Mouse (Mus musculus): Measurements from ENCODE around the gene Dhrs11.
A peak's percentile ranks its signal among the peaks of the same experiment; 100 is the strongest.
"Not testable (repeated sequence)": the region's sequence is repeated elsewhere in the genome, so short reads cannot be mapped to it uniquely, and the experiment has no call there.

The Dhrs11 gene

DNA sequence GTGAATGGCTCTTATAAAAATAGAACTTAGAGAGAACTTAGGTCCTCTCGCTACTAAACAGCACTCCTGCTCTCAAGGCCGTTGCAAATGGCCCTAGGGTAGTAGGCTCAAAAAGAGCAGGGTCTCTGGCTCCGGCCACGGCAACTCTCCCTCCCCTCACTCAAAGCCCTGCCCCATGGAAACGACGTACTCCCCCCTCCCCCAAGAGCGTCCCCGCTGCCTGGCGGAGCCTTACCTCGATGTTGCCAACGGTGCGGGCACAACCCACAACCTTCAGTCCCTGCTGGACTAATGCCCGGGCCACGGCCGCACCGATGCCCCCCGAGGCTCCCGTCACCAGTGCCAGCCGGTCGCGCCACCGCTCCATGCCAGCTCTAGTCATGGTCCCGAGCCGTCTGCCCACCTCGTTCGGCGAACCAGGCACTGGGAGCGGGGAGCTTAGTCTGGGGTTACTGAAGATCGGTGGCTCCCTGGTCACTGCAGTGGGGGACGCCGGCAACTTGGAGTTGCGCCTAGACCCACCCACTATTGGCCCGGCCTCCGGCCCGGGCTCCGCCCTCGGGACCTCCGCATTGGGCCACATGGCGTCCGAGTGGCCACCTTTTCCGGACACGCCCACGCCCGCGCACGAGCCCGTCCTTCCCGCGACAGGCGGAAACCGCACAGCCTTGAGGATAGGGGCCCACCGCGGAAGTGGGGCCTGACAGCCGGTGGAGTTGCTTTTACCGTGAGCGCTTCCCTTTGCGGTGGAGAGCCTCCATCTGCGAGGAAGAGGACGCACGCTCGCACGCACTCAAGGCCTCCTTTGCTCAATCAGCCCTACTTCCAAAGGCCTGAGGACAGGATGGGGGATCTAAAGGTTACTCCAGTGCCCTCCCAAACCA is at the start of gene Dhrs11:
Dhrs11 (minus strand) TSS at position 479 of the 884 bp plus-strand sequence.
- DNase-seq (ENCODE audit: low spot score), result peak; percentile 73

DNA sequence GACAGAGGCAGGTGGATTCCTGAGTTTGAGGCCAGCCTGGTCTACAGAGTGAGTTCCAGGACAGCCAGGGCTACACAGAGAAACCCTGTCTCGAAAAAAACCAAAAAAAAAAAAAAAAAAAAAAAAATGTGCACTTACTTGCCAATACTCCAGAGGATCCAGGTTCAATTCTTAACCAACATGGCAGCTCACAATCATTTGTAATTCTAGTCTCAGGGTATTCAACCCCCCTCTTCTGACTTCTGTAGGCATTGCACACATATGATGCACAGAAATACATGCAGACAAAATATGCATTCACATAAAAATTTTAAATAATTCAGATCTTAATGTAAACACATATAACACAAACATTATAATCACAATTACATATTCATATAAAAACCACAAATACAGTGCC is 47.2 kb upstream of the Dhrs11 start:
- DNase-seq (ENCODE audit: low spot score), result not testable (repeated sequence)

DNA sequence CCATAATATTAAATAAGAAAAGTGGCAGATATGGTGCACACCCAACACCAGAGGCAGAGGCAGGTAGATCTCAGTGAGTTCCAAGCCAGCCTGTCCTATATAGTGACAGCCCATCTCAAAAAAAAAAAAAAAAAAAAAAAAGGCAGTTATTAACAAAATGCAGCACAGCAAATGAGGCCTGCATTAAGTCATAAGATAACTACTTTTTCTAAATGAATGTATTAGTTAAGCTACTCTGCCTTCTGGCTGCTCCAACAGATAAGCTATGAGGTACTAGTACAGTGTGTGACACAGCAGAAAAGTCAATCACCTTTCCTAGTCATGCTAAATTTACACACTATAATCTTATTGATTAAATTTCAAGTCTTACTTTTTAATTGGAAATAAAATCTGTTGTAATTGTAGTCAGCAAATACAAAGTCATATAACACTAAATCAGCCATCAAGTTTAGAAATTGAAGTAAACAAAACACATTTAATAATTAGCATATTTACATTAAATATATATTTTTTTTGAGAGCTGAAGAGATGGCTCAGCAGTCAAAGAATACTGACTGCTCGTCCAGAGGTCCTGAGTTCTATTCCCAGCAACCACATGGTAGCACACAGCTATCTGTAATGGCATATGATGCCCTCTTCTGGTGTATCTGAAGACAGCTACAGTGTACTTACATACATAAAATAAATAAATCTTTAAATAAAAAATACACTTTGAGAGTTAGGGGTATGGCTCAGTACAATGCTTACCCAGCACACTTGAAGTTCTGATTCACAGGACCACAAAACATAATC is 44.4 kb upstream of the Dhrs11 start:
- no peak for DNase-seq (ENCODE audit: low spot score)

DNA sequence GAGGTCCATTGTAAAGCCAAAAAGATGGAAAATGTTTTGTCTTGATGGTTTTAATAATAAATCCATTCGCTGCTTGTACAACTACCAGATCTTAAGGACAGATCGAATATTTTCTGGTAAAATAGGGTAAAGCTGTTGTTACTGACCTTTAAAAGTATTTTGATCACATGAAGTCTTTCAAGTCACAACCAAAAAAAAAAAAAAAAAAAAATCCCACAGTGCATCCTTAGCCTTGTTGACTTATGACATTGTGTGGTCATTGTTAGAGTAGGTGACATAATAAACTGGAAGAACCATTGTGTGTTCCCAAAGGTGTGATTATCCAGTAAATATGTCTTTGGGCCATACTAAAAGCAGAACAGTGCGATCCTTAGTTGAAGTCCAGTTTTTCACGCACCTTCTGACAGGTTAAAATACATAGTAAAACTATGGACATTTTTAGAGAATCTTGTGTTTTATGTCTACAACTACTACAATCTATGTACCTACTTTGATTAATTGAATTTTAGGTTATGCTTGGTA is 42.8 kb upstream of the Dhrs11 start:
- DNase-seq (ENCODE audit: low spot score), result no peak

DNA sequence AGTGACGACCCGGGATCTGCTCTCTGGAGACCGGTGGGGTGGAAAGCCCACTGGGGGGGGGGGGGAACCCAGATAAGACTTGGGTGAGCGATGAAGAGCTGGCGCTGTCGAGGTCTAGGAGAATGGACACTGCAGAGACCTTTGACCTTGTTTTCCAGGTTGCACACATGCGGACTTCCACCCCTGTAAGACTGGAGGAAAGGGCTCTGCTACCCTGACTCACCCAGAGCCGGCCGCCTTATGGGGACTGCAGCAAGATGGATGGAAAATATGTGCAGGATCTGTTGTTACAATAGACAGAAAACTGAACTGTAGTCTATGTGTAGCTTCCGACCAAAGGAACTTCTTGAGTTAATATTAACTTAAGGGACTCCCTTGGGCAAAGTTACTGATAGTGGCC is 42.3 kb upstream of the Dhrs11 start:
- no peak for DNase-seq (ENCODE audit: low spot score)

DNA sequence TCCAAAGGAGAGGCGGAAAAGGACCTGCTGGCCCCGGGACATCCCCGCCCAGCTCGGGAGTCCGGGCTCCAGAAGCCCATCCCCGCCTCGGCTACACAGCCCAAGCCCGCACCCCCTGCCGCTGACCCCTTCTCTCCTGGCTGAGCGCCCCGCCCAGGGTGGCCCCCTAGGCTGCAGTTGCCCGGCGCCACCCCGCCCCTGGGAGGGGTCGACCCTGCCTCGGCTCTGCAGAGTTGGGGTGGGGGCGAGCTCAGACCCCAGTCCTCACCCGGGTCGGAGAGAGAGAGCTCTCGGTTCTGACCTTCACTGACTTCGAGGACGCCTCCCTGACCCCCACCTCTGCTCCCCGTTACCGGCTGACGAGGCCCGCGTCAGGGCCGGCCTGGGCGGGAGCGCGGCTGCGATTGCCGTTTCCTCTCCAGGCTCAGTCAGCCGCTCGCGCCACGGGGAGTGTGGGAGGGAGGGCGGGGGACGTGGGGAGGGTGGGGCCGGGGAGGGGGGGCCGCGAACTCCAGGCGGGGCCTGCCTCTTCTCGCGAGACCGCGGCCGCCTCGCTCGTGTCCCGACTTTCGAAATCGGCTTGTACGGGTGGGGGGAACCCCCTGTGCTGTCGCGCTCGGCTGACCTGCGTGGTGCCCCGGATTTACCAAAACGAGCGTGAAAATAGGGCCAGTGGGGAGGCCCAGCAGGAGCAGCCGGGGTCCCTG is 41.7 kb upstream of the Dhrs11 start, which contains the start of gene Ggnbp2:
Ggnbp2 (minus strand) TSS at position 481 of the 707 bp plus-strand sequence.
- peak; percentile 82 for DNase-seq (ENCODE audit: low spot score)

DNA sequence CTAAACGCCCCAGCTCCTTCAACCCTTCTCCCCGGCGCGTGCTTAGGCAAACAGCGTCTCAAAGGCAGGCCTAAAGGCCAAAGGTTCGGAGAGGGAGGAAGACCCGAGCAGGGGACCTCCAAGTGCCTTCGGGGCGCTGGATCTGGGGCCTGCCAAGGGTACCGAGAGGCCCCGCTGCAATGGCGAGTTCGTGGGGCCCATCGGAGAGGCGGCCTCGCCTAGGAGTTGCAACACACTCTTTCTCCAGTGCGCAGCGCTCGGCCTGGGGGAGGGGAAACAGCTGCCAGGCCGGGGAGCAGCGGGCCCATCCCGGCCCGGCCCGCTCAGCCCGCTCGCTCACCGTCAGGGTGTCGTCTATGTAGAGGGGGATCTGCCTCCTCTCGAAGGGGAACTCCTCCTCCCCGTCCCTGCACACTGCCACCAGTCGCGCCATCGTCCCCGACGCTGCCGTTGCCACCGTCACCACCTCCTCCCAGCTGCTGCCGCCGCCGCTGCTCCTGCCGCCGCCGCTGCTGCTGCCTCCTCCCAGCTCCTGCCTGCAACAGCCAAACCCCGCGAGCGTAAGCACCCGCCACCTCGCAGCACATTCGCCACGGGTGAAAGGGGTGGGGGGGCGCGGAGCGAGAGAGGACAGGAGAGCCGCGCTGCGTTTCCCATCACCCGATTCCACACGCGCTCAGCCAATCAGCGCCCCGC is 40.9 kb upstream of the Dhrs11 start:
- peak; percentile 81 for DNase-seq (ENCODE audit: low spot score)

DNA sequence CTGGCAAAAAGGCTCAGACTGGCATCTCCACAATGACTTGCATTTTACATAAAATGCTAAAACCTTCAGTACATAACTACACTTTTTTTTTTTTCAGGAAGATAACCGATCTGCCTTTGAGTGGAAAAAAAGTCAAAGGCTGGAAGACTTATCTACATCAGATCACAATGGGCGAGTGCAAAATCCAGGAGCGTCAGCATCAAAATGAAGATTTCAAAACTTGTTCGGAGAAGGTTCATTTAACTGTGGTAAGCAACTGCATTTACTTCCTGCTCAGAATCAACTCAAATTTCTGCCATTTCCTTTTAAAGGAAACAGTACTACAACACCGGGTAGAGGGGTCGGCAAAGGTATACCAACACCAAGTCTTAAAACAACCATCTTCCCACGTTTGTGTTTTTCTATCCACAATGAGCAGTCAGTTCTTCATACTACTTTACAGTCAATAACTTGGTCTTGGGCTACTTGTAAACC is 40.0 kb upstream of the Dhrs11 start:
- DNase-seq (ENCODE audit: low spot score), result no peak

DNA sequence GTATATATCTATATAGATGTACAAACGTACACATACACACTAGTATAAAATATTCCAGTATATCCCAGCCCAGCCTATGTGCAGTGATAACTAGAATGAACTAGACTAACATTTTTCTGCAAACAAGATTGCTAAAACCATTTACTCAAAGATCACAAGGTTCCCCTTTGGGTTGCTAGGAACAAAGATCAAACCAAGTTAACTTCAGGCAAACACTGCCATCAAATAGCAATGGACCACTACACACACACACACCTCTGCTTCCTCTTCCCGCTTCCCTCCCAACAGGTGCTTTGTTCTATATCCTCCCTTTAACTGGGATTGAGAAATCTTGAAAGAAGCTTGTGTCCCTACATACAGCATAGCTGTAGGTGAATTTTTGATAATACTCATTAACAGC is 38.8 kb upstream of the Dhrs11 start:
- DNase-seq (ENCODE audit: low spot score), result no peak

DNA sequence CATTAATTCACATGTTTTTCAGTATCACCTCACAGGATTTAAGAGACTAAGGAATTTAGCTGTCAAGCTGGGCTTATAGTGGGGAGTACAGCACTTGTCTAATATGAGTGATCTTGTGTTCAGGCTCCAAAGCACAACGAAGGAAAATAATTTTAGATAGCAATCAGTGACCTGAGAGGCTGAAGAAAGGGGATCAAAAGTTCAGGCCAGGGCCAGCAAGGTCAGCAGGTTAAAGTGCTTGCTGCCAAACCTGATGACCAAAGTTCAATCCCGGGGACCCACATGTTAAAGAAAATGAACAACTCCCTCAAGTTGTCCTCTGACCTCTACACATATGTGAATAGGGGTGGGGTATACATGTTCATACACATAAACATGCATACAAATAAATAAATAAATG is 36.5 kb upstream of the Dhrs11 start:
- DNase-seq (ENCODE audit: low spot score), result no peak

DNA sequence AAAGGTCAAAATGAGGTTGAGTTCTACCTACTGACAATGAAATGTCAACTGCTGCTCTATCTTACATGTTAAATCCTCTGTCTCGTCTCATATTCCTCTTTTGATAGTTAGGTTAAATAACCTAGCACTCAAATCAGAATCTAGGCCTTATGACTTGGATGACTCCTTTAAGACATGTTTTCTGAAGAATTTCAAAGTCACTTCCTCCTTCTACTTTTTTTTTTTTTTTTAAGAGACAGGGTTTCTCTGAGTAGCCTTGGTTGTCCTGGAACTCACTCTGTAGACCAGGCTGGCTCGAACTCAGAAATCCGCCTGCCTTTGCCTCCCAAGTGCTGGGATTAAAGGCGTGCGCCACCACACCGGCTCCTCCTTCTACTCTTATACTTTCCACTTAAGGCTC is 26.5 kb upstream of the Dhrs11 start:
- DNase-seq (ENCODE audit: low spot score), result no peak

DNA sequence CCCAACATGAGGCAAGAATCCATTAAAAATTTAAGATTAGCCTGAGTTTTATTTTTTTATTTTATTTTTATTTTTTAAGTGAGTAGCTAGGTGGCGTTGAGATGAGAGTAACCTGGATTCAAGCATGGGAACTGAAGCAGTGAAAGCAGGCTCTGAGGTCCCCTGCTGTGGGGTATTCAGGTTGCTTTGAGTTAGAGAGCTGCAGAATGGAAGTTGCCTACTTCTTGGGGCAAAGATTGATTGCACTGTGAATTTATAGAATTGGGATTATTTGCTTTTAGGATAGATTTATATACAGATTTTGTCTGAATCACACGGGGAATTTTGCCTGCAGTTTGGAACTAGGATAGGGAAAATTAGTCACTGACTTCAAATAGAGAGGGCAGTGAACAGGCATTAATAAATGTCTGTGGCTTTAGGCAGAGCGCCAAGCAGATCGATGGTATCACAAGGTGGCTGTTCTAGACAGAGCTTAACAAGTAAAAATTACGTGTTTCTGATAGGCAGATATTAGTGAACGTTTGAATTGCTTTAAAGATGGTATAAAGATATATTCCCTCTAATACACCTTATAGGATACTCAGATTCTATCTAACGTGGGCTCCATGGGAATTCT is 18.8 kb upstream of the Dhrs11 start:
- DNase-seq (ENCODE audit: low spot score), result no peak

DNA sequence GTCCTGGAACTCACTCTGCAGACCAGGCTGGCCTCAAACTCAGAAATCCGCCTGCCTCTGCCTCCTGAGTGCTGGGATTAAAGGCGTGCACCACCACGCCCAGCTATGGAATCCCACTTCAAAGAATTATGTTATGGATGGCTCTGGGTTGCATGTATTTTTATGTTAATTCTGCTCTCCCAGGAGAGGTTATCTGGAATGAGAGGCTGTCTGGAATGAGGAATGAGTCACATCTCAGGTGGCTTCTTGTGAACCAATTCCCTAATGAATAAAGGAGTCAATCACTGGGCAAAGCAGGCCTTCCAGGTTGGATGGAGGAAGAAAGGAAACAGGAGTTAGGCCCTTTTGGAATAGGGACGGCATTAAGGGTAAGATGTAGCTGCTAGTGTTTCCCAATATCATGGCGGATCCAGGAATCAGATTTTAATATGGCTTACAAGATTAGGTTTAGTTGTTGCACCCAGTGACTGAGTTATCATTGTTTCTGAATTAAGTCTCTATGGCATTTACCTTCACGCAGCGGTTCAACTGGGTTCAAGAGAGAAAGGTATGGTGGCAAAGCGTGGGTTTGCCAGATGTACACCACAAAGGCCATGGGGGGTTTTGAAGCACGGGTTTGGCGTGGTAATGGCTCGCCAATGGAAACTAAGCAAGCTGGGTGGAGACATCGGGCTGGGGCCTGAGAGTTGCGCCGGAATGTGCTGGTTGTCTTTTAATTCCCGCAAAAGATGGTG is 18.1 kb upstream of the Dhrs11 start:
- DNase-seq (ENCODE audit: low spot score), result no peak

DNA sequence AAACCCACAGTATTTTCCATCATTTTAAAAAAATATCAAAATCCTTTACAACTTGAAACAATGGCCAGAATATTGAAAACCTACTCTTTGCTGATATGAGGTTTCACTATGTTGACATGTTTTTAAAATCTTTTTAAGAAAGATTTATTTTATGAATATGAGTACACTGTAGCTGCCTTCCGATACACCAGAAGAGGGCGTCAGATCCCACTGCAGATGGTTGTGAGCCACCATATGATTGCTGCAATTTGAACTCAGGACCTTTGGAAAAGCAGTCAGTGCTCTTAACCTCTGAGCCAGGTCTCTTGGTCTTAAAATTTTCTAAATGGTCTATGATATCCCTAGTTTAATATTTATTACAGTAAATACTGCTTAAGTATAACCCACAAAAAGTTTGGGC is 10.5 kb upstream of the Dhrs11 start:
- DNase-seq (ENCODE audit: low spot score), result no peak

DNA sequence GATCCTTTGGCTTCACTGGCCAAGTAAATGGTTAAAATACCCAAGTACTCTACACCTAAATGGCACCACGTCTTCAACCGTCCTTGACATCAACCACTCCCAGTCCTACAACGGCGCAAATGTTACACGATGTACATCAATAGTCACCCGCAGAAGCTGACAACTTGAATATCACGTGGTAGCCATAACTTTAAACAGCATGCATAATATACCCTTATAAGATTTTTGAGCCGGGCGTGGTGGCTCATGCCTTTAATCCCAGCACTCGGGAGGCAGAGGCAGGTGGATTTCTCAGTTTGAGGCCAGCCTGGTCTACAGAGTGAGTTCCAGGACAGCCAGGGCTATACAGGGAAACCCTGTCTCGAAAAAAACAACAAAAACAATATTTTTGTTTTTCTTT is 701 bp upstream of the Dhrs11 start:
- not testable (repeated sequence) for DNase-seq (ENCODE audit: low spot score)

DNA sequence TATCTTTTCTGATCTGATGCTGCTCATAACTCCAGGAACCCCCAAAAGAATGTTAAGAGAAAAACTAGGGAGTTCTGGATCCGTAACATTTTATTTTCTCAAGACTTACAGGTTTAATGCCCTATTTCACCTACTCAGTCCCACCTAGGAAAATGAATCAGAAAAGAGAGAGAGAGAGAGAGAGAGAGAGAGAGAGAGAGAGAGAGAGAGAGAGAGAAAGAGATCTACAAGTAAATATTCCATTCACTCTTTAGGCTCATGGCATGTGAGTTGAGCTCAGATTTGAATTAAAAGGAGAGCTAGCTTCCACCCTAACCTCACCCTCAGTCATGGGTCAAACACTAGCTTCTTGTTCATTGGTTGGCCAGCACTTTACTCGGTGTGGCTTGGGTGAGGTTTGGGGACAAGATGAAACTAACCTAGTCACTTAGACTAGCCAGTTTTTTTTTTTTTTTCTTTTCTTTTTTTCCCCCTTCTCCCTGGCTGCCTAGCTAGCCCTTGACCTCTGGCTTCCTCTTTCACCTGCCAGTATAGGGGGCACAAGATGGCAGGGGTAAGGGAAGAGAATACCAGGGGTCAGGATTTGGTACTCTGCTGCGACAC is 792 bp downstream of the Dhrs11 start:
- no peak for DNase-seq (ENCODE audit: low spot score)

DNA sequence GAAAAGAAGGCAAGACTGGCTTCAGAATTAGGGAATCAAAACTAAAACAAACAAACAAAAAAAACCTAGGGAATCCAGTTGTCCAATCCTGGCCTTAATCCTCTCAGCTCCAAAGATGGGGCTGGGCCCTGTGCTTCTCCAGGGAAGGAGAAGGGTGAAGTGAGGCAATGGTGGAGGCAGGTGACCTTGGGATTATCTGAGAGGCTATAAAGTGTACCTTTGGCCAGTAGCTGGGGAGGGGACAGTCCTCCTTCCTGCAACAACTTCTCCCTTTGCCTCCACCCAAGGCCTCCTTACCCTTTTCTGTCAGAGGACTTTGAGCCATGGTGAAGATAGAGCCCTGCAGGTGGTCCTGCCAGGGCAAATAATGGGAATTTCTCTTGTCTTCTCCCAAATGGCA is 1.3 kb downstream of the Dhrs11 start:
- no peak for DNase-seq (ENCODE audit: low spot score)

DNA sequence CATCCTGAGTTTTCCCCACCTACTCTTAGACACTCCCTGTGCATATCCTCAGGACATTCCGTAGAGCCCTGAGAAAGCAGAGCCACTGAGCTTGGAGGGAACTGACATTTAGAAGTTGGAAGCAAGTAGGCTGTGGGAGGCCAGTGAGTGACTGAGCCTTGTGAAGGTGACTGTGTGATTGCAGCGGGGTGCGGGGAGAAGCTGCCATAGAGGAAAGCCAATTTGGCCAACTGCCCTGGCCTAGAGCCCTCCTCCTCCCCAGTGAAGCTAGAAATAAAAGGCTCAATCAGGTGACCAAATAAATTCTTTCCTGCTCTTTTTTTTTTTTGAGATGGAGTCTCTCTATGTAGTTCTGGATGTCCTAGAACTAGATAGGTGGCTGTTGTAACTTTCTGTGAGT is 2.6 kb downstream of the Dhrs11 start:
- no peak for DNase-seq (ENCODE audit: low spot score)

DNA sequence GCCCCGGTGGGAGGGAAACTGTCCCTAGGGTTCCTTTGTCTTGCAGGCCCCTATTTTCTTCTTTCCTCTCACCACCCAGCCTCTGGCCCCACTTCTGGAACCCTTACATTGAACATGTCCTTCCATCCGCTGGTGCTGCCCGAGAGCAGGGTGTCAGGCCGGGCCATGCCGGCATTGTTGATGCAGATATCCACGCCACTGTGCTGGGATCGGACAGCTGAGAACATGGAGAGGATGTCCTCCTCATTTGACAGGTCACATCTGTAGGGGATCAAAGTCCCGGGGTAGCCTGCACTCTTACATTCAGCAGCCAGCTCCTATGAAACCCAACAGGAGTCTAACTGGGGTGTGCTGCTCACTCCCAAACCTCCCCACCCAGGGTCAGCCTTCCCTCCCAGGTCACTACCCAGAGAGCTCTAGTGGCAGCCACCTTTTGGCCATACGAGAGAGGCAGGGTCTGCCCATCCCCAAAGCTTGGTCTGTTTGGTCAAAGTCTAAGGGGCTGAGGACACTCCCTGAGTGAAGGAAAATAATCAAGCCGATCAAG is 3.5 kb downstream of the Dhrs11 start:
- no peak for DNase-seq (ENCODE audit: low spot score)

DNA sequence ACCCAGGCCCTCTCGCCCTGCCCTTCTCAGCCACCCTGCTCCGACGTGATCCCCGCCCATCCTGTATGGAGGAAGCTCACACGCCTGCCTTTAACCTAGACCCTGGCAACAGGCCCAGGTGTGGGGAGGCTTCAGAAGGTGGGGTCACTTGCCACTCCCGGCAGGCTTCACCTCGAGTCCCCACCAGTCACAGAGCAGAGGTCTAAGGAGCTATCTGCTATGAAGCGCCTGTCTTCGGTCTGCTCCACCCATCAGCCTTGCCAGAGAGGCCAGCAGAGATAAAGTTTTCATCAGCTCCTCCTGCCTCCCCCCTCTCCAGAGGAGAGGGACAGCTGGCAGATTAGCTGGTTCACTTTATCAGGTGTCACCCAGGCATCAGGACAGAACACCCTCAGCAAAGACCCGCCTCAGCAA is 5.3 kb downstream of the Dhrs11 start:
- DNase-seq (ENCODE audit: low spot score), result no peak
